Mouse (Mus musculus) liver, embryonic 14.5 days (tissue): ENCODE measurements at regions not wholly inside any gene's neighbourhood (a gene's known extent, or its start where the extent isn't known, plus 50 kb on each side); places are given as distances from the start of the nearest gene placed in this dataset.

Source experiments
- ATAC-seq: fragments of 200-750 bp; cut with Nextera tagmentation; 2 replicates; pipeline ENCODE4 v1.8.0; 2017; ENCODE audit warnings: moderate number of reproducible peaks, mild to moderate bottlenecking, moderate library complexity; ENCODE audit not compliant: insufficient read depth
- DNase-seq, 3 experiments: peaks; one replicate each; pipeline ENCODE4 v3.0.0-alpha.2; 2012 to 2013; ENCODE audit warnings: low read depth in 3 of 3, low spot score in 3 of 3
- H3K27ac ChIP-seq: fragments of 300-500 bp; sonication (generic); 2 replicates; pipeline ENCODE4 v1.5.1; 2014; ENCODE audit warnings: moderate library complexity, mild to moderate bottlenecking, control low read depth, inconsistent platforms
- H3K27me3 ChIP-seq: fragments of 300-500 bp; sonication (generic); 2 replicates; pipeline ENCODE4 v1.6.1; 2014; ENCODE audit warnings: mild to moderate bottlenecking, low read length, moderate library complexity; ENCODE audit not compliant: control insufficient read depth, insufficient read depth
- H3K36me3 ChIP-seq: fragments of 300-500 bp; sonication (generic); replicated peaks from 2 replicates; pipeline ENCODE4 v1.6.1; 2014; ENCODE audit warnings: low read depth; ENCODE audit not compliant: control insufficient read depth, insufficient read depth
- H3K4me1 ChIP-seq, 2 experiments: fragments of 200-500 bp in 1 of 2; fragments of 300-500 bp in 1 of 2; sonication (generic) in 1 of 2; replicated peaks; 2 replicates each; pipeline ENCODE4 v1.6.1; 2012 to 2014; ENCODE audit warnings: antibody characterized with exemption in 1 of 2, inconsistent platforms in 1 of 2, low read length in 1 of 2; ENCODE audit not compliant: control insufficient read depth in 2 of 2, insufficient read depth in 2 of 2
- H3K4me2 ChIP-seq: fragments of 300-500 bp; sonication (generic); 2 replicates; pipeline ENCODE4 v1.6.1; 2014; ENCODE audit warnings: low read depth, mild to moderate bottlenecking, control low read depth, moderate library complexity
- H3K4me3 ChIP-seq, 2 experiments: fragments of 200-500 bp in 1 of 2; fragments of 300-500 bp in 1 of 2; sonication (generic) in 1 of 2; 2 replicates each; pipeline ENCODE4 v1.5.1; 2012 to 2014; ENCODE audit warnings: low read depth in 2 of 2, low read length in 2 of 2, mild to moderate bottlenecking in 2 of 2, control low read depth in 1 of 2, inconsistent platforms in 1 of 2, moderate library complexity in 1 of 2; ENCODE audit not compliant: insufficient read depth in 1 of 2
- H3K9ac ChIP-seq: fragments of 300-500 bp; sonication (generic); replicated peaks from 2 replicates; pipeline ENCODE4 v1.6.1; 2014; ENCODE audit warnings: mild to moderate bottlenecking, control low read depth, moderate library complexity
- H3K9me3 ChIP-seq: fragments of 300-500 bp; sonication (generic); 2 replicates; pipeline ENCODE4 v1.6.1; 2016; ENCODE audit warnings: low read length, mixed read lengths; ENCODE audit not compliant: control insufficient read depth
- CTCF ChIP-seq: IDR thresholded peaks from 2 replicates; pipeline ENCODE4 v1.5.1; 2016; ENCODE audit warnings: antibody characterized with exemption, low read depth, control low read depth
- EP300 ChIP-seq: IDR thresholded peaks from 2 replicates; pipeline ENCODE4 v1.6.1; 2016; ENCODE audit warnings: antibody characterized with exemption, low read depth
- WGBS: fragments of 180-500 bp; shearing (Covaris S2); extraction: QIAGEN DNeasy Blood & Tissue Kit; methylation state at CpG from one replicate; pipeline ENCODE4 v1.1.7; 2014; ENCODE audit not compliant: insufficient replicate concordance; 5-methylcytosine and 5-hydroxymethylcytosine counted together

- Histone ChIP-seq H3K27ac (peak overlapping the region; percentile 60), H3K4me3 (no peak overlapping the region), H3K4me2 (peak overlapping the region; percentile 30), H3K9me3 (no peaks in the 10 kb centered on the region), H3K27me3 (no peaks in the 10 kb centered on the region), H3K36me3 (no peaks in the 10 kb centered on the region), H3K4me1 (peaks cover 12 to 16% of the 10 kb centered on the region in 2 experiments), H3K9ac (peak overlapping the region; percentile 13; the same call in 1 of the 2 replicates)
- ATAC-seq (peak; percentile 89), DNase-seq (peak; percentile 59 to 68 (median 61))
- 5% methylated on average over 2 of the region's 2 CpGs for WGBS
- TF ChIP-seq CTCF (no peak), EP300 (peak; percentile 90)
These were observed 197.9 kb upstream of the Veph1 start for GRCm38 (mm10) chr3:66494442-66495113.

- no peak overlapping the region for H3K4me3 ChIP-seq
- DNase-seq (no peak), ATAC-seq (no peak)
- H3K9me3 ChIP-seq: no peaks in the 10 kb centered on the region
- no peaks in the 10 kb centered on the region for H3K36me3 ChIP-seq
- H3K4me1 ChIP-seq: peaks cover 30% of the 10 kb centered on the region in 2 experiments
- H3K27me3 ChIP-seq: no peaks in the 10 kb centered on the region
- no peak overlapping the region for H3K27ac ChIP-seq
- H3K9ac ChIP-seq: no peak overlapping the region
- no peak for TF ChIP-seq EP300
- no peak for TF ChIP-seq CTCF
- WGBS: 55% methylated on average over 6 of the region's 6 CpGs
- H3K4me2 ChIP-seq: no peak overlapping the region
These were observed 194.2 kb upstream of the Veph1 start for GRCm38 (mm10) chr3:66490696-66491357.

- Histone ChIP-seq H3K27ac (no peak overlapping the region), H3K9me3 (no peaks in the 10 kb centered on the region), H3K4me2 (no peak overlapping the region), H3K4me1 (peaks cover 29 to 36% of the 10 kb centered on the region in 2 experiments), H3K36me3 (no peaks in the 10 kb centered on the region), H3K27me3 (no peaks in the 10 kb centered on the region), H3K4me3 (no peak overlapping the region), H3K9ac (no peak overlapping the region)
- TF ChIP-seq CTCF (no peak), EP300 (no peak)
- DNase-seq (no peak), ATAC-seq (no peak)
- 80% methylated on average over 7 of the region's 7 CpGs for WGBS
These were observed 192.1 kb upstream of the Veph1 start for GRCm38 (mm10) chr3:66488724-66489123.

GRCm38 (mm10) chr3:66486658-66487057 lies 190.0 kb upstream of the Veph1 start:
- H3K9me3 ChIP-seq: no peaks in the 10 kb centered on the region
- peak; percentile 77 for ATAC-seq

DNA sequence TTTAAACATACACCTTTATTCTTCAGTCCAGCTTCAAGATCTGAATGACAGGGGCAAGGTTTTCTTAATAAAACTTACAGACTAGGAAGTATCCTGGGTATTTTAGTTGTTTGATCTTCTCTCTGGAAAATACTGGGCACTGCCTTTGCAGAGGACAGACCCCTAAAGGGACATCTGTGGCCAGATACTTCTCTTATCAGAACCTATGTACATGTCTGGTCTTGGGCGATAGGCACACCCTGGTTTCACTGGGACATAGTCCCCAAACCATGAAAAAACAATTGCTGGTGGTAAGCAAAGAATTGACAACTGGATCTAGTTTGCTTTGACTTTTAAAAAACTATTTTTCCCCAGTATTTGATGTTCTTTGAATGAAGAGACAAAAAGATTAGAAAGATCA lies 189.5 kb upstream of the Veph1 start:
- DNase-seq (peak; percentile 83 to 89 (median 86)), ATAC-seq (peak; percentile 100)
- H3K4me2 ChIP-seq: peak overlapping the region; percentile 62
- H3K4me1 ChIP-seq: peaks cover 36 to 41% of the 10 kb centered on the region in 2 experiments
- H3K9me3 ChIP-seq: no peaks in the 10 kb centered on the region
- H3K27ac ChIP-seq: peak overlapping the region; percentile 85
- TF ChIP-seq EP300 (peak; percentile 99), CTCF (no peak)
- 0 out of 4 replicates have a peak overlapping the region, but pooled peaks of 1 of the 2 experiments have one; percentile 14 for H3K4me3 ChIP-seq
- peak overlapping the region; percentile 48; the same call in 1 of the 2 replicates for H3K9ac ChIP-seq
- 17% methylated on average over 1 of the region's 1 CpGs for WGBS
- no peaks in the 10 kb centered on the region for H3K27me3 ChIP-seq
- H3K36me3 ChIP-seq: no peaks in the 10 kb centered on the region

More at GRCm38 (mm10) chr3:66486658-66487057, 190.0 kb upstream of the Veph1 start:
- Histone ChIP-seq H3K4me3 (no peak overlapping the region), H3K9ac (no peak overlapping the region), H3K4me1 (peaks cover 36 to 41% of the 10 kb centered on the region in 2 experiments), H3K27me3 (no peaks in the 10 kb centered on the region), H3K27ac (peak overlapping the region; percentile 85), H3K4me2 (peak overlapping the region; percentile 62), H3K36me3 (no peaks in the 10 kb centered on the region)
- TF ChIP-seq EP300: no peak
- DNase-seq: no peak
